Comparison of ENCODE assay signal across 24 mouse cellular contexts in the genomic region with DNA sequence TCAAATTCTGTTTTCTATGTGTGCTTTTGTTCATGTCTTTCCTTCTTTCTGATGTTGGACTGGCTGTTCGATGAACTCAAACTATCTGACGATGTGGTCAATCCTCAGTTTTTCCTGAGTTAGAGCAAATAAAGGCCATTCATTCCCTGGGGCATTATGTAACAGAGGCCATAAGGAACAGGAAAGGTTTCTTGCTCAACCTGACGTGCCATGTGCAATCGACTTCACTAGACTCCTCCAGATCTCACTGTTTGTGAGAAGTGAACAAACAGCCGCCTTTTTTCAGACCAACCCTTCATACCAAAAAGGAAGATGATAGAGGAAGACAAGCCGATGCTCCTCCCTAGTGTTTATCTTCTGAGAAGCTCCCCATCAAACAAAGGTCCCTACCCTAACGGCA. TPM values are rescaled to one million over a fixed set of nuclear protein-coding genes. Genes with fewer than 3 reads are reported as not detected.
DNase-seq lines count a peak whose midpoint lies in the region; ATAC-seq and TF ChIP-seq lines count a peak whose summit lies in the region.
"Had no signal": no experiment of that assay in that cellular context is flagged by ENCODE, and none has a peak within 500 bp of the region (broad histone marks: within the 10 kb centered on the region; RNA-seq: fewer than 3 reads in every experiment).

No protein-coding gene starts in this region.

- H3K9ac ChIP-seq in hindbrain, postnatal 0 days (replicated peaks; ENCODE audit: low read length), result no peak overlapping the region
- H3K9ac ChIP-seq: embryonic facial prominence, embryonic 15.5 days; forebrain, embryonic 12.5 days; forebrain, postnatal 0 days; limb, embryonic 13.5 days; midbrain, embryonic 15.5 days had no signal

- H3K36me3 ChIP-seq in hindbrain, postnatal 0 days (ENCODE audit: insufficient read depth, low read length), result no peaks in the 10 kb centered on the region
- H3K36me3 ChIP-seq: embryonic facial prominence, embryonic 10.5 days; embryonic facial prominence, embryonic 15.5 days; forebrain, embryonic 12.5 days; limb, embryonic 13.5 days; midbrain, embryonic 15.5 days had no signal

- DNase-seq in lung, postnatal 25 days (ENCODE audit: low spot score), result peak; percentile 20
- no peak for DNase-seq in lung, postnatal 10 days
- no peak for DNase-seq in kidney, postnatal 36 days
- DNase-seq in hindbrain, postnatal 0 days (ENCODE audit: low spot score), result no peak
- DNase-seq: adrenal gland, adult 8-10 months; B cell, adult 2 months; cerebellum, adult 18-20 months; cerebellum, postnatal 14 days; forebrain, postnatal 0 days; kidney, adult 9 months; kidney, postnatal 10 days; right cerebral cortex, adult 18-20 months had no signal

- H3K4me1 ChIP-seq in brown adipose tissue, adult 24 weeks (ENCODE audit: control insufficient read depth, insufficient read depth, insufficient read length, low read length), result peaks cover 2% of the 10 kb centered on the region; the same call in 1 of the 2 replicates
- H3K4me1 ChIP-seq in hindbrain, postnatal 0 days (ENCODE audit: insufficient read depth, low read length), result no peaks in the 10 kb centered on the region
- H3K4me1 ChIP-seq: embryonic facial prominence, embryonic 10.5 days; embryonic facial prominence, embryonic 15.5 days; forebrain, embryonic 12.5 days; midbrain, embryonic 15.5 days had no signal

- TF ChIP-seq CTCF in hindbrain, postnatal 0 days (IDR thresholded peaks at IDR 0.05; ENCODE audit: low read depth), result no peak

- no peaks in the 10 kb centered on the region for H3K9me3 ChIP-seq in hindbrain, postnatal 0 days (ENCODE audit: low read length)
- H3K9me3 ChIP-seq: embryonic facial prominence, embryonic 10.5 days; embryonic facial prominence, embryonic 15.5 days; forebrain, embryonic 12.5 days; limb, embryonic 13.5 days; midbrain, embryonic 15.5 days had no signal

- H3K27ac ChIP-seq in brown adipose tissue, adult 24 weeks (replicated peaks; ENCODE audit: low read depth, low read length), result peak overlapping the region; percentile 62
- no peak overlapping the region for H3K27ac ChIP-seq in hindbrain, postnatal 0 days
- H3K27ac ChIP-seq: embryonic facial prominence, embryonic 10.5 days; embryonic facial prominence, embryonic 15.5 days; forebrain, embryonic 12.5 days; left cerebral cortex, adult 2 months; limb, embryonic 13.5 days; midbrain, embryonic 15.5 days had no signal

- ATAC-seq in megakaryocyte progenitor cell, adult 5-6 weeks (replicated peaks; ENCODE audit: poor library complexity), result peak; percentile 83
- no peak for ATAC-seq in hindbrain, postnatal 0 days
- ATAC-seq: activated CD4-positive, CD25-positive, alpha-beta regulatory T cell, adult 4 months; forebrain, postnatal 0 days; hindbrain, embryonic 16.5 days; intestine, embryonic 16.5 days; midbrain, embryonic 15.5 days had no signal

- H3K4me3 ChIP-seq in brown adipose tissue, adult 24 weeks (ENCODE audit: insufficient read depth, low read depth, low read length), result no peak overlapping the region
- H3K4me3 ChIP-seq in hindbrain, postnatal 0 days (ENCODE audit: low read length), result no peak overlapping the region
- H3K4me3 ChIP-seq: embryonic facial prominence, embryonic 10.5 days; embryonic facial prominence, embryonic 15.5 days; forebrain, embryonic 12.5 days; left cerebral cortex, adult 2 months; limb, embryonic 13.5 days; midbrain, embryonic 15.5 days had no signal

- 95% methylated on average over 7 of the region's 7 CpGs for WGBS in hindbrain, postnatal 0 days

- no peaks in the 10 kb centered on the region for H3K27me3 ChIP-seq in hindbrain, postnatal 0 days (ENCODE audit: insufficient read depth, low read length)
- H3K27me3 ChIP-seq: embryonic facial prominence, embryonic 15.5 days; forebrain, embryonic 12.5 days; limb, embryonic 13.5 days; midbrain, embryonic 15.5 days had no signal

- no peak overlapping the region for H3K4me2 ChIP-seq in hindbrain, postnatal 0 days (ENCODE audit: low read depth, low read length)
- H3K4me2 ChIP-seq: embryonic facial prominence, embryonic 15.5 days; forebrain, embryonic 12.5 days; limb, embryonic 13.5 days; liver, embryonic 11.5 days; midbrain, embryonic 15.5 days had no signal

RNA-seq across cellular contexts. Expression of a gene that starts 48.4 kb away (rescaled TPM):
- 4.2 and 6.9 TPM in 2 replicates for polyA plus RNA-seq in brown adipose tissue, adult 24 weeks (2012; ENCODE audit: insufficient read depth, insufficient read length, missing spikeins)
- total RNA-seq in megakaryocyte progenitor cell, adult 5-6 weeks (2015), result 12.3 and 24.5 TPM in 2 replicates
- total RNA-seq in megakaryocyte progenitor cell, adult 5-6 weeks (2017), result 8.0 and 13.7 TPM in 2 replicates
- 3.0 and 3.3 TPM in 2 replicates for total RNA-seq in hindbrain, postnatal 0 days (2014; rRNA removed)
- polyA plus RNA-seq in hindbrain, postnatal 0 days (2015; fragmentation: Nextera tagmentation; extraction: Ambion mirVana), result 1.4 and 1.6 TPM in 2 replicates
